Mouse (Mus musculus) kidney, embryonic 16.5 days (tissue): ENCODE results near the gene Iqsec1. TPM values are rescaled to one million over a fixed set of nuclear protein-coding genes. Genes with fewer than 3 reads are reported as not detected.

ENCODE experiments used
- ATAC-seq: fragments of 200-750 bp; cut with Nextera tagmentation; 2 replicates; pipeline ENCODE4 v1.8.0; 2017; ENCODE audit warnings: moderate TSS enrichment; ENCODE audit not compliant: low FRiP score, low TSS enrichment
- H3K27ac ChIP-seq: fragments of 300-500 bp; sonication (generic); 2 replicates; pipeline ENCODE4 v1.5.1; 2014; ENCODE audit warnings: low read length
- H3K27me3 ChIP-seq: fragments of 300-500 bp; sonication (generic); 2 replicates; pipeline ENCODE4 v1.6.1; 2014; ENCODE audit warnings: low read length, control low read depth, mixed read lengths; ENCODE audit not compliant: insufficient read depth
- H3K36me3 ChIP-seq: fragments of 300-500 bp; sonication (generic); 2 replicates; pipeline ENCODE4 v1.6.1; 2014; ENCODE audit warnings: low read length, control low read depth, mixed read lengths; ENCODE audit not compliant: insufficient read depth
- H3K4me1 ChIP-seq: fragments of 300-500 bp; sonication (generic); 2 replicates; pipeline ENCODE4 v1.6.1; 2014; ENCODE audit warnings: low read length, control low read depth, mixed read lengths; ENCODE audit not compliant: insufficient read depth
- H3K4me2 ChIP-seq: fragments of 300-500 bp; sonication (generic); replicated peaks from 2 replicates; pipeline ENCODE4 v1.6.1; 2014; ENCODE audit warnings: low read depth, low read length
- H3K4me3 ChIP-seq: fragments of 300-500 bp; sonication (generic); 2 replicates; pipeline ENCODE4 v1.5.1; 2014; ENCODE audit warnings: mild to moderate bottlenecking, low read length
- H3K9ac ChIP-seq: fragments of 300-500 bp; sonication (generic); replicated peaks from 2 replicates; pipeline ENCODE4 v1.6.1; 2014; ENCODE audit warnings: low read length
- H3K9me3 ChIP-seq: fragments of 300-500 bp; sonication (generic); 2 replicates; pipeline ENCODE4 v1.6.1; 2016; ENCODE audit warnings: low read length, control low read depth
- WGBS: fragments of 180-500 bp; shearing (Covaris S2); extraction: QIAGEN DNeasy Blood & Tissue Kit; methylation state at CpG from one replicate; pipeline ENCODE4 v1.1.7; 2014; 5-methylcytosine and 5-hydroxymethylcytosine counted together
- polyA plus RNA-seq: library from polyadenylated mRNA; unstranded; fragments of >200 nt; fragmentation: Nextera tagmentation; extraction: Ambion mirVana; gene quantifications from 2 replicates; pipeline ENCODE4 v1.2.1, GENCODE M21; 2015

Iqsec1 gene
- polyA plus RNA-seq, 1 experiment from 2014 or later, result 10.5 TPM

- Histone ChIP-seq H3K4me1 (no peaks in the 10 kb centered on the region; the same call in 1 of the 2 replicates), H3K9me3 (no peaks in the 10 kb centered on the region), H3K9ac (no peak overlapping the region), H3K4me2 (no peak overlapping the region), H3K36me3 (no peaks in the 10 kb centered on the region), H3K27ac (no peak overlapping the region), H3K27me3 (no peaks in the 10 kb centered on the region), H3K4me3 (no peak overlapping the region)
- ATAC-seq, result no peak
- 80% methylated on average over 5 of the region's 5 CpGs for WGBS
Observed at GRCm38 (mm10) chr6:90772120-90772519, 216.4 kb downstream of the Iqsec1 start.

GRCm38 (mm10) chr6:90768526-90768925 is 220.0 kb downstream of the Iqsec1 start:
- ATAC-seq, result no peak
- Histone ChIP-seq H3K4me1 (peaks cover 13% of the 10 kb centered on the region), H3K36me3 (no peaks in the 10 kb centered on the region), H3K4me2 (no peak overlapping the region), H3K27ac (no peak overlapping the region), H3K9me3 (no peaks in the 10 kb centered on the region), H3K4me3 (no peak overlapping the region), H3K9ac (no peak overlapping the region), H3K27me3 (no peaks in the 10 kb centered on the region)
- 42% methylated on average over 2 of the region's 2 CpGs for WGBS

GRCm38 (mm10) chr6:90767874-90768273 is 220.6 kb downstream of the Iqsec1 start:
- WGBS, result 84% methylated on average over 1 of the region's 1 CpGs
- Histone ChIP-seq H3K4me2 (no peak overlapping the region), H3K36me3 (no peaks in the 10 kb centered on the region), H3K4me3 (no peak overlapping the region), H3K9ac (no peak overlapping the region), H3K27me3 (no peaks in the 10 kb centered on the region), H3K27ac (no peak overlapping the region), H3K9me3 (no peaks in the 10 kb centered on the region), H3K4me1 (peaks cover 19% of the 10 kb centered on the region)
- ATAC-seq, result no peak

GRCm38 (mm10) chr6:90764753-90765152 is 223.7 kb downstream of the Iqsec1 start:
- H3K9me3 ChIP-seq, result no peaks in the 10 kb centered on the region
- ATAC-seq, result peak; percentile 40
- 70% methylated on average over 2 of the region's 2 CpGs for WGBS

GRCm38 (mm10) chr6:90763959-90764591 is 224.4 kb downstream of the Iqsec1 start:
- Histone ChIP-seq H3K4me2 (peak overlapping the region; percentile 11), H3K9ac (no peak overlapping the region; the same call in 1 of the 2 replicates), H3K36me3 (no peaks in the 10 kb centered on the region), H3K27me3 (no peaks in the 10 kb centered on the region), H3K4me3 (no peak overlapping the region), H3K9me3 (no peaks in the 10 kb centered on the region), H3K27ac (peak overlapping the region; percentile 19; the same call in 1 of the 2 replicates), H3K4me1 (peaks cover 21% of the 10 kb centered on the region)
- 21% methylated on average over 18 of the region's 18 CpGs for WGBS
- peak; percentile 92 for ATAC-seq

More at GRCm38 (mm10) chr6:90764753-90765152, 223.7 kb downstream of the Iqsec1 start:
- peaks cover 21% of the 10 kb centered on the region for H3K4me1 ChIP-seq
- H3K27ac ChIP-seq, result peak overlapping the region; percentile 19; the same call in 1 of the 2 replicates
- no peaks in the 10 kb centered on the region for H3K27me3 ChIP-seq
- no peaks in the 10 kb centered on the region for H3K36me3 ChIP-seq
- H3K4me3 ChIP-seq, result no peak overlapping the region
- no peak overlapping the region for H3K9ac ChIP-seq
- no peak overlapping the region for H3K4me2 ChIP-seq

- 60% methylated on average over 4 of the region's 4 CpGs for WGBS
- Histone ChIP-seq H3K4me3 (no peak overlapping the region), H3K4me1 (peaks cover 21% of the 10 kb centered on the region), H3K9ac (no peak overlapping the region; the same call in 1 of the 2 replicates), H3K9me3 (no peaks in the 10 kb centered on the region), H3K27ac (no peak overlapping the region), H3K27me3 (no peaks in the 10 kb centered on the region), H3K36me3 (no peaks in the 10 kb centered on the region), H3K4me2 (no peak overlapping the region)
- ATAC-seq, result peak; percentile 25; the same call in 1 of the 2 replicates
Observed at GRCm38 (mm10) chr6:90763295-90763694, 225.2 kb downstream of the Iqsec1 start.

GRCm38 (mm10) chr6:90762120-90762736 is 226.3 kb downstream of the Iqsec1 start:
- no peak overlapping the region for H3K4me2 ChIP-seq
- H3K9me3 ChIP-seq, result no peaks in the 10 kb centered on the region
- peaks cover 21% of the 10 kb centered on the region for H3K4me1 ChIP-seq
- H3K27ac ChIP-seq, result no peak overlapping the region
- H3K27me3 ChIP-seq, result no peaks in the 10 kb centered on the region
- H3K9ac ChIP-seq, result no peak overlapping the region
- ATAC-seq, result no peak
- H3K4me3 ChIP-seq, result no peak overlapping the region
- no peaks in the 10 kb centered on the region for H3K36me3 ChIP-seq
- 93% methylated on average over 2 of the region's 2 CpGs for WGBS

- no peaks in the 10 kb centered on the region for H3K36me3 ChIP-seq
- WGBS, result 77% methylated on average over 4 of the region's 4 CpGs
- no peak overlapping the region for H3K4me2 ChIP-seq
- H3K9me3 ChIP-seq, result no peaks in the 10 kb centered on the region
- H3K4me3 ChIP-seq, result no peak overlapping the region
- no peak overlapping the region for H3K27ac ChIP-seq
- peaks cover 21% of the 10 kb centered on the region for H3K4me1 ChIP-seq
- H3K27me3 ChIP-seq, result no peaks in the 10 kb centered on the region
- no peak overlapping the region for H3K9ac ChIP-seq
- no peak for ATAC-seq
Observed at GRCm38 (mm10) chr6:90761301-90762056, 227.0 kb downstream of the Iqsec1 start.

- Histone ChIP-seq H3K27me3 (no peaks in the 10 kb centered on the region), H3K9me3 (no peaks in the 10 kb centered on the region), H3K4me1 (peaks cover 21% of the 10 kb centered on the region), H3K4me3 (no peak overlapping the region), H3K9ac (no peak overlapping the region), H3K27ac (no peak overlapping the region), H3K36me3 (no peaks in the 10 kb centered on the region), H3K4me2 (no peak overlapping the region)
- WGBS, result 65% methylated on average over 5 of the region's 5 CpGs
- ATAC-seq, result no peak
Observed at GRCm38 (mm10) chr6:90760886-90761285, 227.6 kb downstream of the Iqsec1 start.
